Mouse (Mus musculus): ENCODE results near the gene Castor1.

Gene Castor1

GRCm38 (mm10) chr11:4264066-4264465 lies 46.0 kb downstream of the Castor1 start:
- DNase-seq = no peak

DNA sequence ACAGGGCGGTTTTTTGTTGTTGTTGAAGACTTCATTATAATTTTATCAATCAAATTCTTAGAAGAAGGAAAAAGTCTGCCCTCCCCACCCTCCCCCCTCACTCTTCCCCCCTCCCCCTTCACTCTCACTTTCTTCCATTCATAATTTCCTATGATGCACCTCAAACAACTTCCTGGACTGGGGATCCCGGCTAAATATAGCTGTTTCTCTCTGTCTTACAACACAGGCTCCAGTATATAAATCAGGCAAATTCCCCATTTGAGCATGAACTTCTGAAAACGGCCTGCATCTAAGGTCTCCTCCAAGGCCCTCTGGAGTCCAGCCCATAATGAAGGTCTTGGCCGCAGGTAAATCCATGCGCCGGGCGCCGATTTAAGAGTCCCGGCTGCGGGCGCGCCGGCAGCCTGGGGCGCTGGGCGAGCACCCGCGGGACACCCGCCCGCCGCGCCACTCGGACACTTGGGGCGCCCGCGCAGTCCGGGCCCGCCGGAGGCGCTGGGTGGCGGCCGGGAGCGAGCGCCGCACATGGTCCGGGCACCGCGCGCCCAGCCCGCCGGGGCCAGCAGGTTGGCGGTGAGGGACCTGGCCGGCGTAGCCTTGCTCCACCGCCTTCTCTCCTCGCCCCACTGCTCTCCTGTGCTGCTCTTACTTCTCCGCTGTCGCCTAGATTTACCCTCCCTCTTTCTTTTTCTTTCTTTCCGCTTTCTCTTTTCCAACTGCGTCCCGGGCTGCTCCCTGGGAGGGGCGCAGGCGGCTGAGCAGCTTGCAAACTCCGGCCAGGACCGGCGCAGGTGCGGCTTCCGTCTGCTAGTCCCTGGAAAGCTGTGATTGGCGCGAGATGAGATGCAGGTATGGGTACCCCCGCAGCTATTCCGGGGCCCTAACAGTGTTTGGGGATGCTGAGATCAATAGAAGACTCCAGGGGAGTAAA lies 48.5 kb downstream of the Castor1 start:
- peak in 1 of 2 experiments; percentile 50 for DNase-seq

DNA sequence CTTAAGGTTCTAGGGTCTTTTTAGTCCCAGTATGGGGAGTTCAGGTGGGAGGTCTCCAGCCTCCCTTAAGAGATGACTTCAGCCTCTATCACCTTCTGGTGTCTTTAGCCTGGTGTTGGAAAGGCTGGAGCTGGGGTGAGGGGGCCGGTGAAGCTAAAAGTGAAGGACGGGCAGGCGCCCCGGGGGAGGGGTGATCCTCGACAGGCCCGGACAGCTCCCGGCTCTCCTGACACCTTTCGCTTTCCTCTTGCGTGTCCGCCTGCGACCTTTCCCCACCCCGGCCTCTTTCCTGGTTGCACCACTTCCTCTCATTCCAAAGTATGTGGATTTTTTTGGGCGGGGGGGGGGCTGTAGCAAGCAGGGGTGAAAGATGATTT lies 49.2 kb downstream of the Castor1 start:
- no peak for DNase-seq

DNA sequence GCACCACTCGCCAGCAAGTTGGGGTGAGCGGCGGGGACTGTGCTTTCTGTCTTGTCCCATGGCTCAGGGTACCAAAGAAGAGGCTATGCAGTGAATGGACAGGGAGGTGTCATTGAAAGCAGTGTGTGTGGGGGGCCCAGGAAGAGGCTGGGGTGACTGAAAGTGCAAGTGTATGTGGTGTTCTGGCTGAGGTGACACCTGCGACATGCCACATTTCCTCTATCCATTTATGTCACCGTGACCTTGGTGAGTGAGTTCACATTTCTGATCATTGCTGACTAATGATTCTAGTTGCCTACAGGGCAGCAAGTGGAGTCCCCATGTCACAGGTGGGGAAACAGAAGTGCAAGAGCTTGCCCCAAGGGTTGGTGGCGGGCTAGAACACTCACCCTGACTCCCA lies 50.5 kb downstream of the Castor1 start:
- DNase-seq = no peak

- no peak for DNase-seq
These were observed 52.9 kb downstream of the Castor1 start for GRCm38 (mm10) chr11:4270744-4271459.

- DNase-seq = no peak
These were observed 53.5 kb downstream of the Castor1 start for GRCm38 (mm10) chr11:4271544-4271943.

Measured in spleen, adult 18-20 months (tissue).